Mouse (Mus musculus): ENCODE data around the gene Arg1. TPM values are rescaled to one million over a fixed set of nuclear protein-coding genes. Genes with fewer than 3 reads are reported as not detected.

Arg1 gene
- polyA plus RNA-seq, 1 experiment from 2014 or later, result 1.4 TPM

DNA sequence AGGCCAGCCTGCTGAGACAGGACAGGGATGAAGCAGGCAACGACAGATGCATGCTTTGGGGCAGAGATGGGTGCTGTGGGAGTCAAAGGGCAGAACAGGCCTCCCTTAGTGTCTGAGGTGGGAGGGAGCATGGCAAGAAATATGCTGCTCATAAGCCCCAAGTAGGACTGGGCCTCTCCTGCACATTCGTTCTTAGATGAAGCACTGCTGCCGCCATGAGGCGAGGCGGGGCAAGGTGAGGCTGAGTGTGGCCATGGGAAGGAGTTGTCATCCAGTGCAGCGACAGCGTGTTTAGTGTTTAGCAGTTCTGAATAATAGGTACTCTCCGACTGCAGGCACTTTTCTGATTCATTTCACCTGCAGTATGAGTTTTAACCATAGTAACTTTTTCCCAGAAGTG, 31.4 kb downstream of the Arg1 start:
- Histone ChIP-seq H3K9me3 (no peaks in the 10 kb centered on the region), H3K27me3 (no peaks in the 10 kb centered on the region), H3K4me3 (replicated peaks) (no peak overlapping the region), H3K9ac (replicated peaks) (no peak overlapping the region), H3K4me1 (replicated peaks) (no peaks in the 10 kb centered on the region), H3K36me3 (peaks cover 89% of the 10 kb centered on the region), H3K27ac (no peak overlapping the region), H3K4me2 (replicated peaks) (no peak overlapping the region)
- 91% methylated on average over 8 of the region's 8 CpGs for WGBS
- ATAC-seq, result no peak

DNA sequence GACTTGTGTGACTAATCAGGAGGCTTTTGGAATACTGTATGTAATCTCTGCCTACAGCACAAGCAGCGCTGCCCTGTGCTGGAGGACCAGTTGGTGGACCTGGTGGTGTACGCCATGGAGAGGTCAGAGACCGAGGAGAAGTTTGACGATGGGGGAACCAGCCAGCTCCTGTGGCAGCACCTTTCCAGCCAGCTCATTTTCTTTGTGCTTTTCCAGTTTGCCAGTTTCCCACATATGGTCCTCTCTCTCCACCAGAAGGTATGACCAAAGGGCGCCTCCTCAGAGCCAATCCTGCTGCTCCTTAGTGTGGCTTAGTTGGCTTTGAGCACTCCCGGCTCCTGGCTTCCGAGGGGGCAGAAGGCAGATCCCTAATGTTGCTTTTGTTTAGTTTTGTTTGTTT, 38.9 kb downstream of the Arg1 start:
- Histone ChIP-seq H3K9ac (replicated peaks) (no peak overlapping the region), H3K27me3 (no peaks in the 10 kb centered on the region), H3K4me2 (replicated peaks) (no peak overlapping the region), H3K36me3 (peaks cover 84% of the 10 kb centered on the region), H3K4me1 (replicated peaks) (no peaks in the 10 kb centered on the region), H3K9me3 (no peaks in the 10 kb centered on the region), H3K27ac (no peak overlapping the region), H3K4me3 (replicated peaks) (no peak overlapping the region)
- 98% methylated on average over 7 of the region's 7 CpGs for WGBS
- no peak for ATAC-seq

DNA sequence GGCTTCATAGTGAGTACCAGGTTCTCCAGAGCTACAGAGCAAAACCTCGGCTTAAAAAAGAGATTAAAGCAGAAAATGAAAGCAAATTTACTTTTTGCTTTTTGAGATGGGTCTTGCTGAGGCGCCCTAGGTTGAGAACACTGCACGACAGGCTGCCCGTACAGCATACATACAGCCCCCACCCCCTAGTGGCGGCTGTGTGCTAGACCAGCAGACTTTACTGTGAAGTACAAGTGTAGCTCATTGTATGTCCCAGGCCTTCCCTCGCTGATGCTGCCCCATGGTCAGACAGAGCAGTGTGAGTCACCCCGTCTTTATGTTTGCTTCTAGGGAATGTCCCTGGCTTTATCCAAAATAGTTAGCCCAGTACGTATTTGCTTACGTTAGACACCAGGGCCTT, 41.3 kb downstream of the Arg1 start:
- no peak overlapping the region for H3K4me3 ChIP-seq (replicated peaks)
- no peaks in the 10 kb centered on the region for H3K27me3 ChIP-seq
- ATAC-seq, result 0 out of 2 replicates have a peak, but pooled peaks have one; percentile 66
- no peaks in the 10 kb centered on the region for H3K9me3 ChIP-seq
- no peak overlapping the region for H3K4me2 ChIP-seq (replicated peaks)
- no peak overlapping the region for H3K9ac ChIP-seq (replicated peaks)
- H3K36me3 ChIP-seq, result peaks cover 86% of the 10 kb centered on the region
- H3K4me1 ChIP-seq (replicated peaks), result no peaks in the 10 kb centered on the region
- no peak overlapping the region for H3K27ac ChIP-seq
- WGBS, result 87% methylated on average over 9 of the region's 9 CpGs

DNA sequence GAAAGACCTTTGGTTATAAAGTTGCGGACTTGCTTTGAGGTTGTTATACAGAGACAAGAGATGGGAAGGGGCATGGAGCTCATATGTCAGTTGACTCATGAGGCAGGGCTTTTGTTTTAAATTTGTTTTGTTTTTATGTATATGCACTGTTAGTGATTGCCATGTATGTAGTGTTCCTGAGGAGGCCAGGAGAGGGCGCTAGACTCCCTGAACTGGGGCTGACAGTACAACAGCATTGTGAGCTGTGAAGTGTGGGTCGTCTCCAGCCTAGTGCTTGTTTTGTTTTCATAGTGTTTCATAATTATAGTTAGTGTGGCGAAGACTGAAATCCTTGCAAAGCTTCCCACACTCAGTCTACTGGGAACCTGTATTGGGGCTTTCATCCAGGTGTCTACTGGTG, 53.7 kb downstream of the Arg1 start:
- ATAC-seq, result no peak
- no peaks in the 10 kb centered on the region for H3K9me3 ChIP-seq
- H3K4me3 ChIP-seq (replicated peaks), result no peak overlapping the region
- no peak overlapping the region for H3K9ac ChIP-seq (replicated peaks)
- WGBS, result 82% methylated on average over 4 of the region's 4 CpGs
- no peak overlapping the region for H3K27ac ChIP-seq
- H3K4me1 ChIP-seq (replicated peaks), result peaks cover 3% of the 10 kb centered on the region
- no peaks in the 10 kb centered on the region for H3K27me3 ChIP-seq
- H3K36me3 ChIP-seq, result peaks cover 64% of the 10 kb centered on the region
- H3K4me2 ChIP-seq (replicated peaks), result no peak overlapping the region

DNA sequence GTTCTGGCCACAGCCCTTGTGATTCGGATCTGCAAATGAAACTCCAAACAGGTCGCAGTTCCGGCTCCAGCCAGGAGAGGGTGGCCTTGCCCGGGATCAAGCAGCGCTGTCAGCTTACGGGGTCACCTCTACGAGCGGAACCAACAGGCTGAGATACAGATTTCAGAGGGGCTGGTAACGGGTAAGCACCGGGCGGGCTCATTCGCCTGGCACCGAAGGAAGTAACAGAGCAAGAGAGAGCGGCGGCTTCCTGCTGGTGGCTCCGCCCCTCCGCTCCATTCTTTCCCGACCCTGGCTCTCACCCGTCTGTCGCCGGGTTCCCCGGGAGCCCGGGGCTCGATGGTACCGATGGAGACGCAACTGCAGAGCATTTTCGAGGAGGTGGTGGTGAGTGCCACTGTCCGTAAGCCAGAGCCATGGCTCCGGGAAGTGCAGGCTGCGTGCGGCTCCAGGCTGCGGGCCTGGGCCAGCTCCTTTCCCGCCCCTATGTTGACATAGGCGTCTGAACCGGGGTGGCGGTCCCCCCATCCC, 57.5 kb downstream of the Arg1 start, which contains the start of gene Med23:
Gene Med23 (plus strand): TSS at position 227 of the 531 bp plus-strand sequence.
- peak within 1 kb of the TSS; percentile 92 for H3K9ac ChIP-seq (replicated peaks)
- H3K4me1 ChIP-seq (replicated peaks), result peaks cover 3% of the 10 kb centered on the region
- peak within 1 kb of the TSS; percentile 90 for H3K4me3 ChIP-seq (replicated peaks)
- no peaks in the 10 kb centered on the region for H3K27me3 ChIP-seq
- ATAC-seq, result peak; percentile 100
- WGBS, result under 1% methylated on average over 36 of the region's 36 CpGs
- H3K9me3 ChIP-seq, result no peaks in the 10 kb centered on the region
- peak within 1 kb of the TSS; percentile 71 for H3K4me2 ChIP-seq (replicated peaks)
- peaks cover 30% of the 10 kb centered on the region for H3K36me3 ChIP-seq
- peak within 1 kb of the TSS; percentile 39 for H3K27ac ChIP-seq

Small RNA genes lying within 50 kb of the gene (microRNA-seq; reads per million reads assigned to microRNA genes)
- gene Mir6905, result not detected

Other genes with a start within 250 kb of the Arg1 start
- 1.7 and 2.1 TPM in 2 replicates for gene Enpp1, start 215.3 kb downstream of the Arg1 start, polyA plus RNA-seq (2015; fragmentation: Nextera tagmentation; extraction: Ambion mirVana)
- 3.4 and 4.0 TPM in 2 replicates for gene Enpp3, start 84.7 kb downstream of the Arg1 start, polyA plus RNA-seq (2015; fragmentation: Nextera tagmentation; extraction: Ambion mirVana)
- 30.5 and 32.8 TPM in 2 replicates for gene Med23, start 57.5 kb downstream of the Arg1 start, polyA plus RNA-seq (2015; fragmentation: Nextera tagmentation; extraction: Ambion mirVana)